24 mouse cellular contexts compared by ENCODE assay signal in genomic region chr11:81847773-81848490, GRCm38 (mm10). TPM values are rescaled to one million over a fixed set of nuclear protein-coding genes. Genes with fewer than 3 reads are reported as not detected.
"Had no signal": no experiment of that assay in that cellular context is flagged by ENCODE, and none has a peak within 500 bp of the region (broad histone marks: within the 10 kb centered on the region; RNA-seq: fewer than 3 reads in every experiment).

No protein-coding gene starts in this region.

- H3K9me3 ChIP-seq: kidney, embryonic 15.5 days; limb, embryonic 10.5 days; limb, embryonic 13.5 days; liver, embryonic 12.5 days; liver, embryonic 15.5 days; lung, embryonic 15.5 days had no signal

- H3K27me3 ChIP-seq: kidney, embryonic 15.5 days; limb, embryonic 13.5 days; liver, embryonic 12.5 days; liver, embryonic 15.5 days; lung, embryonic 15.5 days had no signal

- H3K4me1 ChIP-seq: liver, embryonic 12.5 days; liver, embryonic 15.5 days had no signal

- ATAC-seq: intestine, embryonic 16.5 days; liver, embryonic 12.5 days had no signal

- H3K27ac ChIP-seq: kidney, embryonic 15.5 days; limb, embryonic 10.5 days; limb, embryonic 13.5 days; liver, embryonic 12.5 days; liver, embryonic 15.5 days; lung, embryonic 15.5 days had no signal

- DNase-seq: kidney, adult 2 months; kidney, postnatal 36 days; layer of hippocampus, adult 9-11 months; liver; lung, adult 18-20 months; lung, postnatal 10 days; lung, postnatal 4 days; midbrain, embryonic 14.5 days; right cerebral cortex, postnatal 14 days; right cerebral cortex, postnatal 4 days; spleen, adult 18-20 months; thymus, adult 18-20 months; thymus, postnatal 4 days had no signal

- H3K9ac ChIP-seq: kidney, embryonic 15.5 days; limb, embryonic 13.5 days; liver, embryonic 12.5 days; liver, embryonic 15.5 days; lung, embryonic 15.5 days had no signal

- H3K4me3 ChIP-seq: kidney, embryonic 15.5 days; limb, embryonic 10.5 days; limb, embryonic 13.5 days; liver, embryonic 12.5 days; liver, embryonic 15.5 days; lung, embryonic 15.5 days had no signal

- H3K4me2 ChIP-seq: kidney, embryonic 15.5 days; limb, embryonic 13.5 days; liver, embryonic 12.5 days; liver, embryonic 15.5 days; lung, embryonic 15.5 days; midbrain, embryonic 11.5 days had no signal

- H3K36me3 ChIP-seq: kidney, embryonic 15.5 days; limb, embryonic 10.5 days; limb, embryonic 13.5 days; liver, embryonic 12.5 days; liver, embryonic 15.5 days; lung, embryonic 15.5 days had no signal

RNA-seq across cellular contexts. Expression of gene 5530401A14Rik, which starts 12.5 kb away (rescaled TPM):
- polyA plus RNA-seq: kidney, adult 2 months; limb, embryonic 10.5 days; limb, embryonic 13.5 days; liver, embryonic 12.5 days; liver, embryonic 15.5 days; lung, embryonic 15.5 days; neural tube, embryonic 11.5 days; stomach, embryonic 16.5 days; testis, adult 2 months had no signal
